In genomic region chr11:25574129-25574465, GRCm38 (mm10) we compare ENCODE assay signal across 15 mouse cellular contexts.
"Had no signal": no experiment of that assay in that cellular context is flagged by ENCODE, and none has a peak within 500 bp of the region (broad histone marks: within the 10 kb centered on the region; RNA-seq: fewer than 3 reads in every experiment).

No protein-coding gene starts in this region.

- DNase-seq: kidney, adult 11 months; kidney, adult 9 months; kidney, postnatal 10 days; kidney, postnatal 4 days; lung, adult 2 months; lung, postnatal 36 days; right cerebral cortex, postnatal 14 days; thymus, adult 18-20 months; thymus, postnatal 14 days had no signal

- H3K36me3 ChIP-seq: limb, embryonic 10.5 days; liver, embryonic 15.5 days had no signal

- ATAC-seq: lung, postnatal 0 days had no signal

- H3K27me3 ChIP-seq: liver, embryonic 15.5 days had no signal

- H3K4me2 ChIP-seq: liver, embryonic 11.5 days; liver, embryonic 15.5 days had no signal

- H3K4me1 ChIP-seq: limb, embryonic 10.5 days; liver, embryonic 15.5 days had no signal

- H3K9ac ChIP-seq: liver, embryonic 15.5 days had no signal

- H3K9me3 ChIP-seq: limb, embryonic 10.5 days; liver, embryonic 15.5 days had no signal

- H3K27ac ChIP-seq: left cerebral cortex, adult 2 months; limb, embryonic 10.5 days; liver, embryonic 15.5 days; stomach, postnatal 0 days had no signal

- H3K4me3 ChIP-seq: left cerebral cortex, adult 2 months; limb, embryonic 10.5 days; liver, embryonic 15.5 days had no signal
